Mouse (Mus musculus): Measurements from ENCODE around the gene Zfp64. TPM values are rescaled to one million over a fixed set of nuclear protein-coding genes. Genes with fewer than 3 reads are reported as not detected.
A peak's percentile ranks its signal among the peaks of the same experiment; 100 is the strongest.

Zfp64 gene
- polyA plus RNA-seq, 1 experiment from 2014 or later = 44.6 TPM

- Histone ChIP-seq H3K36me3 (replicated peaks) (no peaks in the 10 kb centered on the region), H3K27me3 (replicated peaks; ENCODE audit: low read depth, poor library complexity, severe bottlenecking) (peaks cover 61% of the 10 kb centered on the region), H3K9me3 (no peaks in the 10 kb centered on the region), H3K27ac (replicated peaks) (peak overlapping the region; percentile 40; the same call in 1 of the 2 replicates), H3K4me1 (peaks cover 37% of the 10 kb centered on the region), H3K4me3 (peak overlapping the region; percentile 65)
- peak; percentile 60 for DNase-seq (ENCODE audit: low spot score)
- under 1% methylated on average over 70 of the region's 70 CpGs for WGBS
These were observed 43.1 kb downstream of the Zfp64 start for GRCm38 (mm10) chr2:168912051-168912891.

GRCm38 (mm10) chr2:168911527-168911926, 43.9 kb downstream of the Zfp64 start:
- WGBS = 3% methylated on average over 19 of the region's 19 CpGs
- Histone ChIP-seq H3K4me1 (peaks cover 42% of the 10 kb centered on the region), H3K36me3 (replicated peaks) (no peaks in the 10 kb centered on the region), H3K4me3 (peak overlapping the region; percentile 65), H3K27me3 (replicated peaks; ENCODE audit: low read depth, poor library complexity, severe bottlenecking) (peaks cover 64% of the 10 kb centered on the region), H3K9me3 (no peaks in the 10 kb centered on the region), H3K27ac (replicated peaks) (no peak overlapping the region)
- peak; percentile 46 for DNase-seq (ENCODE audit: low spot score)

GRCm38 (mm10) chr2:168906022-168906421, 49.4 kb downstream of the Zfp64 start:
- 60% methylated on average over 11 of the region's 11 CpGs for WGBS
- no peak for DNase-seq (ENCODE audit: low spot score)

GRCm38 (mm10) chr2:168904846-168905245, 50.5 kb downstream of the Zfp64 start:
- WGBS = 66% methylated on average over 3 of the region's 3 CpGs
- no peak for DNase-seq (ENCODE audit: low spot score)
- no peaks in the 10 kb centered on the region; the same call in 1 of the 2 replicates for H3K36me3 ChIP-seq (replicated peaks)
- H3K27me3 ChIP-seq (replicated peaks; ENCODE audit: low read depth, poor library complexity, severe bottlenecking) = peaks cover 18% of the 10 kb centered on the region
- peaks cover 28% of the 10 kb centered on the region for H3K4me1 ChIP-seq
- no peak overlapping the region for H3K27ac ChIP-seq (replicated peaks)
- H3K4me3 ChIP-seq = no peak overlapping the region
- H3K9me3 ChIP-seq = no peaks in the 10 kb centered on the region

More at GRCm38 (mm10) chr2:168906022-168906421, 49.4 kb downstream of the Zfp64 start:
- H3K9me3 ChIP-seq = no peaks in the 10 kb centered on the region
- peaks cover 29% of the 10 kb centered on the region for H3K27me3 ChIP-seq (replicated peaks; ENCODE audit: low read depth, poor library complexity, severe bottlenecking)
- no peak overlapping the region for H3K4me3 ChIP-seq
- no peak overlapping the region for H3K27ac ChIP-seq (replicated peaks)
- H3K36me3 ChIP-seq (replicated peaks) = no peaks in the 10 kb centered on the region
- peaks cover 38% of the 10 kb centered on the region for H3K4me1 ChIP-seq

GRCm38 (mm10) chr2:168904188-168904587, 51.2 kb downstream of the Zfp64 start:
- peak; percentile 77 for DNase-seq (ENCODE audit: low spot score)
- Histone ChIP-seq H3K27ac (replicated peaks) (0 out of 2 replicates have a peak overlapping the region, but pooled peaks have one; percentile 11), H3K36me3 (replicated peaks) (no peaks in the 10 kb centered on the region; the same call in 1 of the 2 replicates), H3K4me1 (peaks cover 28% of the 10 kb centered on the region), H3K27me3 (replicated peaks; ENCODE audit: low read depth, poor library complexity, severe bottlenecking) (peaks cover 11% of the 10 kb centered on the region), H3K4me3 (no peak overlapping the region), H3K9me3 (no peaks in the 10 kb centered on the region)
- 19% methylated on average over 9 of the region's 9 CpGs for WGBS

GRCm38 (mm10) chr2:168902634-168903033, 52.8 kb downstream of the Zfp64 start:
- Histone ChIP-seq H3K36me3 (replicated peaks) (no peaks in the 10 kb centered on the region; the same call in 1 of the 2 replicates), H3K27me3 (replicated peaks; ENCODE audit: low read depth, poor library complexity, severe bottlenecking) (0 out of 2 replicates have a peak, but pooled peaks cover 5% of the 10 kb centered on the region), H3K4me1 (peaks cover 28% of the 10 kb centered on the region), H3K9me3 (no peaks in the 10 kb centered on the region), H3K27ac (replicated peaks) (no peak overlapping the region), H3K4me3 (no peak overlapping the region)
- peak; percentile 68 for DNase-seq (ENCODE audit: low spot score)
- WGBS = 26% methylated on average over 8 of the region's 8 CpGs

GRCm38 (mm10) chr2:168897906-168898305, 57.5 kb downstream of the Zfp64 start:
- H3K36me3 ChIP-seq (replicated peaks) = no peaks in the 10 kb centered on the region; the same call in 1 of the 2 replicates
- DNase-seq (ENCODE audit: low spot score) = no peak
- WGBS = 78% methylated on average over 7 of the region's 7 CpGs

GRCm38 (mm10) chr2:168895531-168895930, 59.9 kb downstream of the Zfp64 start:
- no peak overlapping the region for H3K27ac ChIP-seq (replicated peaks)
- H3K27me3 ChIP-seq (replicated peaks; ENCODE audit: low read depth, poor library complexity, severe bottlenecking) = no peaks in the 10 kb centered on the region
- 90% methylated on average over 8 of the region's 8 CpGs for WGBS
- H3K36me3 ChIP-seq (replicated peaks) = no peaks in the 10 kb centered on the region; the same call in 1 of the 2 replicates
- no peak overlapping the region for H3K4me3 ChIP-seq
- no peaks in the 10 kb centered on the region for H3K9me3 ChIP-seq
- no peak for DNase-seq (ENCODE audit: low spot score)
- 0 out of 2 replicates have a peak, but pooled peaks cover 3% of the 10 kb centered on the region for H3K4me1 ChIP-seq

More at GRCm38 (mm10) chr2:168897906-168898305, 57.5 kb downstream of the Zfp64 start:
- H3K9me3 ChIP-seq = no peaks in the 10 kb centered on the region
- H3K27me3 ChIP-seq (replicated peaks; ENCODE audit: low read depth, poor library complexity, severe bottlenecking) = no peaks in the 10 kb centered on the region
- H3K27ac ChIP-seq (replicated peaks) = no peak overlapping the region
- 0 out of 2 replicates have a peak, but pooled peaks cover 3% of the 10 kb centered on the region for H3K4me1 ChIP-seq
- H3K4me3 ChIP-seq = no peak overlapping the region

GRCm38 (mm10) chr2:168894738-168895137, 60.6 kb downstream of the Zfp64 start:
- DNase-seq (ENCODE audit: low spot score) = no peak
- Histone ChIP-seq H3K27ac (replicated peaks) (no peak overlapping the region), H3K9me3 (no peaks in the 10 kb centered on the region), H3K36me3 (replicated peaks) (no peaks in the 10 kb centered on the region; the same call in 1 of the 2 replicates), H3K4me1 (0 out of 2 replicates have a peak, but pooled peaks cover 3% of the 10 kb centered on the region), H3K27me3 (replicated peaks; ENCODE audit: low read depth, poor library complexity, severe bottlenecking) (no peaks in the 10 kb centered on the region), H3K4me3 (no peak overlapping the region)
- 89% methylated on average over 7 of the region's 7 CpGs for WGBS

GRCm38 (mm10) chr2:168892057-168892456, 63.3 kb downstream of the Zfp64 start:
- no peaks in the 10 kb centered on the region for H3K9me3 ChIP-seq
- no peaks in the 10 kb centered on the region for H3K36me3 ChIP-seq (replicated peaks)
- WGBS = 81% methylated on average over 2 of the region's 2 CpGs

GRCm38 (mm10) chr2:168884641-168885040, 70.7 kb downstream of the Zfp64 start:
- Histone ChIP-seq H3K4me1 (peaks cover 15% of the 10 kb centered on the region), H3K27ac (replicated peaks) (no peak overlapping the region), H3K4me3 (no peak overlapping the region), H3K27me3 (replicated peaks; ENCODE audit: low read depth, poor library complexity, severe bottlenecking) (no peaks in the 10 kb centered on the region), H3K36me3 (replicated peaks) (no peaks in the 10 kb centered on the region), H3K9me3 (no peaks in the 10 kb centered on the region)
- 59% methylated on average over 8 of the region's 8 CpGs for WGBS
- DNase-seq (ENCODE audit: low spot score) = no peak

More at GRCm38 (mm10) chr2:168892057-168892456, 63.3 kb downstream of the Zfp64 start:
- H3K4me1 ChIP-seq = peaks cover 15% of the 10 kb centered on the region
- no peaks in the 10 kb centered on the region for H3K27me3 ChIP-seq (replicated peaks; ENCODE audit: low read depth, poor library complexity, severe bottlenecking)
- no peak for DNase-seq (ENCODE audit: low spot score)
- H3K4me3 ChIP-seq = no peak overlapping the region
- H3K27ac ChIP-seq (replicated peaks) = no peak overlapping the region

- Histone ChIP-seq H3K27ac (replicated peaks) (no peak overlapping the region), H3K4me1 (peaks cover 4% of the 10 kb centered on the region), H3K36me3 (replicated peaks) (no peaks in the 10 kb centered on the region), H3K9me3 (no peaks in the 10 kb centered on the region), H3K27me3 (replicated peaks; ENCODE audit: low read depth, poor library complexity, severe bottlenecking) (no peaks in the 10 kb centered on the region), H3K4me3 (no peak overlapping the region)
- WGBS = 90% methylated on average over 1 of the region's 1 CpGs
- DNase-seq (ENCODE audit: low spot score) = no peak
These were observed 72.4 kb downstream of the Zfp64 start for GRCm38 (mm10) chr2:168882997-168883396.

GRCm38 (mm10) chr2:168881927-168882326, 73.5 kb downstream of the Zfp64 start:
- peak; percentile 35 for DNase-seq (ENCODE audit: low spot score)
- Histone ChIP-seq H3K27me3 (replicated peaks; ENCODE audit: low read depth, poor library complexity, severe bottlenecking) (no peaks in the 10 kb centered on the region), H3K27ac (replicated peaks) (no peak overlapping the region), H3K36me3 (replicated peaks) (no peaks in the 10 kb centered on the region), H3K9me3 (no peaks in the 10 kb centered on the region), H3K4me1 (peaks cover 4% of the 10 kb centered on the region), H3K4me3 (no peak overlapping the region)
- 55% methylated on average over 5 of the region's 5 CpGs for WGBS
